15 mouse cellular contexts compared by ENCODE assay signal in the genomic region with DNA sequence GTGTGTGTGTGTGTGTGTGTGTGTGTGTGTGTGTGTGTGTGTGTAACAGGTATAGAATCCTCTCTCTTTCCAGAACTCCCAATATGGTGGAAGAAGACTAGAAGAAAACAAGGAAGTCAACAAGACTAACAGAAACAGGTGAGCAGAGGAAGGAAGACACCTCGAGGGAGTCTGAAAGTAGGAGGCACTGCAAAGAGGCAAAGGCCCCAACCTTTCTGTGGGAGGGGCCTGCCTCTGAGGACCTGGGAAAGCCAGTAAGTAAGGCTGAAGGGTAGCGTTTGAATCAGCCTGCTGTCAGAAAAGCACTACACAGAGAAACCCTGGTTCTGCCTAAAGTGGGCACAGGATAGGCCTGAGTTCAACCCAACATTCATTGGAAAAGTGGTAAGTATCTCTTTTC. TPM values are rescaled to one million over a fixed set of nuclear protein-coding genes. Genes with fewer than 3 reads are reported as not detected.
A peak's percentile ranks its signal among the peaks of the same experiment; 100 is the strongest.
DNase-seq lines count a peak whose midpoint lies in the region; ATAC-seq and TF ChIP-seq lines count a peak whose summit lies in the region.
"Had no signal": no experiment of that assay in that cellular context is flagged by ENCODE, and none has a peak within 500 bp of the region (broad histone marks: within the 10 kb centered on the region; RNA-seq: fewer than 3 reads in every experiment).

No protein-coding gene starts in this region.

- no peak overlapping the region for H3K4me2 ChIP-seq in heart, embryonic 13.5 days
- no peak overlapping the region for H3K4me2 ChIP-seq in liver, embryonic 15.5 days
- no peak overlapping the region for H3K4me2 ChIP-seq in liver, postnatal 0 days (ENCODE audit: low read depth, low read length)
- H3K4me2 ChIP-seq: forebrain, embryonic 13.5 days; hindbrain, embryonic 15.5 days had no signal

- no peaks in the 10 kb centered on the region for H3K9me3 ChIP-seq in heart, embryonic 13.5 days
- H3K9me3 ChIP-seq in liver, embryonic 15.5 days (replicated peaks): no peaks in the 10 kb centered on the region
- H3K9me3 ChIP-seq in liver, postnatal 0 days (ENCODE audit: low read length): no peaks in the 10 kb centered on the region
- H3K9me3 ChIP-seq: forebrain, embryonic 13.5 days; hindbrain, embryonic 15.5 days had no signal

- no peak overlapping the region; the same call in 1 of the 2 replicates for H3K9ac ChIP-seq in heart, embryonic 13.5 days
- no peak overlapping the region for H3K9ac ChIP-seq in liver, embryonic 15.5 days
- no peak overlapping the region for H3K9ac ChIP-seq in liver, postnatal 0 days (replicated peaks)
- H3K9ac ChIP-seq: forebrain, embryonic 13.5 days; hindbrain, embryonic 15.5 days had no signal

- H3K27me3 ChIP-seq in heart, embryonic 13.5 days (replicated peaks): no peaks in the 10 kb centered on the region
- H3K27me3 ChIP-seq in liver, embryonic 15.5 days: no peaks in the 10 kb centered on the region
- H3K27me3 ChIP-seq in liver, postnatal 0 days (ENCODE audit: insufficient read depth, low read length): no peaks in the 10 kb centered on the region
- H3K27me3 ChIP-seq: forebrain, embryonic 13.5 days; hindbrain, embryonic 15.5 days had no signal

- no peak overlapping the region for H3K4me3 ChIP-seq in heart, embryonic 13.5 days
- no peak overlapping the region for H3K4me3 ChIP-seq in liver, embryonic 15.5 days (replicated peaks)
- H3K4me3 ChIP-seq in liver, postnatal 0 days (ENCODE audit: low read depth, low read length): no peak overlapping the region
- no peak overlapping the region for H3K4me3 ChIP-seq in cortical plate, adult 2 months (ENCODE audit: insufficient read depth, low read length)
- H3K4me3 ChIP-seq: forebrain, embryonic 13.5 days; hindbrain, embryonic 15.5 days had no signal

- TF ChIP-seq CTCF in liver, postnatal 0 days (IDR thresholded peaks at IDR 0.05; ENCODE audit: low read depth): no peak
- no peak for TF ChIP-seq CTCF in cortical plate, adult 2 months (IDR thresholded peaks at IDR 0.05; ENCODE audit: extremely low read depth, insufficient read depth, low read length)

- no peak for DNase-seq in heart, adult 9 months (ENCODE audit: low spot score in 2 of 2)
- DNase-seq in liver, postnatal 0 days: no peak
- peak; percentile 63 for DNase-seq in CD4-positive, CD25-positive, alpha-beta regulatory T cell, adult 2 months (ENCODE audit: low read depth, low spot score)
- DNase-seq in adrenal gland, adult 18-20 months (ENCODE audit: low spot score in 2 of 2): no peak
- DNase-seq in adrenal gland, postnatal 10 days: no peak
- DNase-seq: adrenal gland, postnatal 14 days; gastrocnemius, postnatal 25 days; kidney, adult 8-10 months; spleen, adult 18-20 months had no signal

- no peak for TF ChIP-seq POLR2A in cortical plate, adult 2 months (IDR thresholded peaks at IDR 0.05; ENCODE audit: extremely low read depth, insufficient read depth, low read length)

- H3K4me1 ChIP-seq in heart, embryonic 13.5 days: peaks cover 58% of the 10 kb centered on the region
- H3K4me1 ChIP-seq in liver, embryonic 15.5 days (replicated peaks): peaks cover 59% of the 10 kb centered on the region
- peaks cover 19% of the 10 kb centered on the region for H3K4me1 ChIP-seq in liver, postnatal 0 days (ENCODE audit: insufficient read depth)
- H3K4me1 ChIP-seq in cortical plate, adult 2 months (ENCODE audit: control insufficient read depth, insufficient read depth, low read length): peaks cover 7% of the 10 kb centered on the region; the same call in 1 of the 2 replicates

- H3K27ac ChIP-seq in heart, embryonic 13.5 days (replicated peaks): peak overlapping the region; percentile 38; the same call in 1 of the 2 replicates
- H3K27ac ChIP-seq in liver, embryonic 15.5 days (replicated peaks): peak overlapping the region; percentile 14
- H3K27ac ChIP-seq in liver, postnatal 0 days (ENCODE audit: low read depth): no peak overlapping the region
- peak overlapping the region; percentile 39; the same call in 1 of the 2 replicates for H3K27ac ChIP-seq in cortical plate, adult 2 months (ENCODE audit: insufficient read depth, low read length)
- H3K27ac ChIP-seq: forebrain, embryonic 13.5 days; hindbrain, embryonic 15.5 days; macrophage had no signal

- no peak for TF ChIP-seq EP300 in liver, postnatal 0 days (IDR thresholded peaks at IDR 0.05; ENCODE audit: low read depth)

- H3K36me3 ChIP-seq in heart, embryonic 13.5 days: peaks cover 10% of the 10 kb centered on the region; the same call in 1 of the 2 replicates
- 0 out of 2 replicates have a peak, but pooled peaks cover 4% of the 10 kb centered on the region for H3K36me3 ChIP-seq in liver, embryonic 15.5 days (replicated peaks)
- H3K36me3 ChIP-seq in liver, postnatal 0 days (replicated peaks; ENCODE audit: insufficient read depth, low read length): no peaks in the 10 kb centered on the region
- H3K36me3 ChIP-seq: hindbrain, embryonic 15.5 days had no signal

- 43% methylated on average over 2 of the region's 2 CpGs for WGBS in heart, embryonic 13.5 days
- WGBS in liver, embryonic 15.5 days (ENCODE audit: insufficient replicate concordance): 29% methylated on average over 2 of the region's 2 CpGs
- WGBS in liver, postnatal 0 days (ENCODE audit: insufficient replicate concordance): 37% methylated on average over 2 of the region's 2 CpGs

- no peak for ATAC-seq in heart, embryonic 13.5 days (ENCODE audit: extremely low read depth, insufficient number of reproducible peaks, low FRiP score, low TSS enrichment)
- ATAC-seq in liver, embryonic 15.5 days (ENCODE audit: insufficient read depth): no peak
- no peak for ATAC-seq in liver, postnatal 0 days
- ATAC-seq: forebrain, embryonic 13.5 days had no signal

RNA-seq across cellular contexts. Expression of a gene that starts 4.7 kb away (rescaled TPM):
- polyA plus RNA-seq in heart, embryonic 13.5 days (2015; fragmentation: Nextera tagmentation; extraction: Ambion mirVana): 65.4 and 74.3 TPM in 2 replicates
- polyA plus RNA-seq in liver, embryonic 15.5 days (2015; fragmentation: Nextera tagmentation; extraction: Ambion mirVana): 34.9 and 36.7 TPM in 2 replicates
- 28.2 and 30.4 TPM in 2 replicates for polyA plus RNA-seq in liver, postnatal 0 days (2015; fragmentation: Nextera tagmentation; extraction: Ambion mirVana)
- polyA plus RNA-seq in cortical plate, adult 2 months (2012; rRNA removed): 81.5 and 82.1 TPM in 2 replicates
- 100 to 1,000 TPM in 1 of 2 experiments, 10 to 100 TPM in 1; 93.0 to 278 TPM for total RNA-seq in adrenal gland, adult 18-20 months (2021)
- total RNA-seq in adrenal gland, postnatal 10 days (2021): 100 to 1,000 TPM; 172 to 181 TPM
